Mouse (Mus musculus) lung, adult 2 months (tissue): ENCODE data around the gene Jazf1. TPM values are rescaled to one million over a fixed set of nuclear protein-coding genes. Genes with fewer than 3 reads are reported as not detected.

Experiments
- DNase-seq: peaks from one replicate; pipeline ENCODE4 v3.0.0; 2022
- H3K4me1 ChIP-seq: fragments of 200-500 bp; 2 replicates; pipeline ENCODE4 v1.6.1; 2011; ENCODE audit warnings: low read length; ENCODE audit not compliant: control insufficient read depth, insufficient read depth
- H3K4me3 ChIP-seq: fragments of 200-500 bp; replicated peaks from 2 replicates; pipeline ENCODE3; 2011; ENCODE audit warnings: low read depth, mild to moderate bottlenecking, control low read depth, low read length; ENCODE audit errors: extremely low read depth
- CTCF ChIP-seq: fragments of 200-500 bp; IDR thresholded peaks from 2 replicates; pipeline ENCODE4 v1.5.1; 2011; ENCODE audit warnings: mild to moderate bottlenecking, low read length, control low read depth; ENCODE audit not compliant: insufficient read depth
- POLR2A ChIP-seq: fragments of 200-500 bp; IDR thresholded peaks from 2 replicates; pipeline ENCODE4 v1.6.1; 2011; ENCODE audit warnings: low read depth, mild to moderate bottlenecking, control low read depth, low read length, borderline replicate concordance; ENCODE audit errors: extremely low read depth
- WGBS: fragments of 180-500 bp; shearing (Covaris S2); methylation state at CpG from one replicate; pipeline ENCODE4 v1.1.7; 2018; 5-methylcytosine and 5-hydroxymethylcytosine counted together
- polyA plus RNA-seq: library from polyadenylated mRNA; depleted of rRNA; stranded (reverse); fragments of >200 nt; gene quantifications from 2 replicates; pipeline ENCODE4 v1.2.3, GENCODE M21; 2012

Jazf1 gene
- polyA plus RNA-seq, 1 experiment: 1.3 TPM

DNA sequence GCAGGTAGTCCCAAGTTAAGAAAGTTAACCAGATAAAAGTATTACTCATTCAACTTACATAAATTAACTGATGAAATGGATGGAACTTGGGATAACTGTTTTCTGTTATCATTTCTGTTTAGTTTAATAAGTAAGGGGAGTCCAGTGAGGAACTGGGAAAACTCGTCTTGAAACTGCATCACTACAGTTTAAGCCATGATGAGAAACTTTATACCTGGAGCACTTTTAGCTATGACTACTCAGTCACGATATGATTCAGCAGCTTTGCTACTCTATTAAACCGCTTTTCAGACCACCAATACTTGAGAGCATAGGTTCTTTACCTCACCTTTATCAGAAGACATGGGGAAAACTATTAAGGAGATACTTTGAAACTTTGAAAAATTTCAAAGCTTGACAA, 1.5 kb downstream of the Jazf1 start:
- 85% methylated on average over 3 of the region's 3 CpGs for WGBS
- no peak for DNase-seq
- Histone ChIP-seq H3K4me3 (no peak overlapping the region), H3K4me1 (peaks cover 3% of the 10 kb centered on the region; the same call in 1 of the 2 replicates)
- TF ChIP-seq CTCF: no peak
- no peak for TF ChIP-seq POLR2A

DNA sequence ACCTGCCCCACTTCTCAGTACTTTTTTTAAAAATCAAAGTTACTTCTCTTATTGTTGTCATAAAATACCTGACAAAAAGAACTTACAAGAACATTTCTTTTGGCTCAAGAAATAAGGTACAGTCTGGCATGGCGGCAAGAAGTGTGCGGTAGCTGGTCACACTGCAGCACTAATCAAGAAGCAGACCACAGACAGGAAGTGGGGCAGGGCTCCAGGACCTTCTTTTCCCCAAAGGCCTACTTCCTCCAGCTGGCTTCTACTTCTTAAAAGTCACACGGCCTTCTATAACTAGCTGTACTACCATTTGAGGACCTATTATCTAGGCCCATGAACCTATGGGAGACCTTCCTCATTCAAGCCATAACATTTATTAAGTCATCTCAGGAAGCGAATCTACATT, 4.4 kb downstream of the Jazf1 start:
- TF ChIP-seq CTCF (no peak), POLR2A (no peak)
- Histone ChIP-seq H3K4me3 (no peak overlapping the region), H3K4me1 (peaks cover 3% of the 10 kb centered on the region; the same call in 1 of the 2 replicates)
- DNase-seq: no peak
- 77% methylated on average over 4 of the region's 4 CpGs for WGBS

DNA sequence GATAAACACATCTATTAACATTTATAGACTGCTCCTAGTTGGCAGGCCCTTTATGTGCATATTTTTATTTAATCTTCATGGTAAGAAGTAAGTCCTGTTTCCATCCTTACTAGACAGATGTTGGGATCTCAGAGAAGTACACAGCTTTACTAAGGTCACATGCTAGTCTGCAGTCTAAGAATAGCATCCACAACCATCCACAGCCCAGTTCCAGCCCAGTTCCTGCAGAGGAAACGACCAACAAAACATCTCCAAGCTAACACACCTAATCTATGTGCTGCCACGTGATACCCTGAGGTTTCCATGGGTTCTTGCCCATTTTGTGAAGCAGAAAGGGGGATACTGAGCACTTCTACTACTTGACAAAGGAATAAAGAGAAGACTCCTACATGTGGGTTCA, 13.5 kb downstream of the Jazf1 start:
- TF ChIP-seq POLR2A: no peak
- no peak for TF ChIP-seq CTCF
- Histone ChIP-seq H3K4me3 (no peak overlapping the region), H3K4me1 (no peaks in the 10 kb centered on the region)
- WGBS: 25% methylated on average over 2 of the region's 2 CpGs
- no peak for DNase-seq

DNA sequence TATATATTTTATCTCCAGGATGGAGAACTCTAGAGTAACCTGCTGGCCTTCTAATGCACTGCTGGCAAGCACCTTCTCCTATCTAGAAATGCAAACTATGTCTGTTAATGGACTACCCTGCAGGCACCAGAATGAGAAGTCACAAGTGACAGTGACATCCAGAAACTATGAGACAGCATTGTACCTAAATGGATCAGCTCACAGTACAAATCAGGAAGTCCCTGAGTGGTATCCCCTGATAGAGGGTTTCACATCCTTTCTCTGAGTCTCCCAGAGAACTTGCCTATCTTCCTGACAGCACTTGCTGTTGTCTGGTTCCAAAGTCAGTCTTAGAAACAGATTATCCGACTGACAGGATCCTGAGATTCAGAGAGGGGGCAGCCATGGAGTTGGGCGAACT, 22.9 kb downstream of the Jazf1 start:
- no peak for TF ChIP-seq POLR2A
- no peak for TF ChIP-seq CTCF

DNA sequence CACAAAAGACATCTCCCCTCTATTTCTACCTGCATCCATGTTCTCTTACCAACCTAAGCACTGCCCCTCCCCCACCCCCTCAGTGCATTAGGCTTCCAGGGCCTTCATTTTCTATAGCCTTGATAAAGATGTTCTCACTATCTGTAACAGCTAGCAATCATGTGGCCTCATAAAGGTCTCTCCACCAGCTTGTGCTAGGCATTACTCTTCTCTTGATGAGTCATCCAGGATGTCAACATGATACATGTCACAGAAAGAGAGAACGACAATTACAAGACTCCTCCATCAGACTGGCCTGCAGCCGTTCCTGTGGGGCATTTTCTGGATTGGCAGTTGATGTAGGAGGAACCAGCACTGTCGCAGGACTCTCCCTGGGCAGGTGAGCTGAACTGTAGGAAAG, 30.3 kb downstream of the Jazf1 start:
- WGBS: 54% methylated on average over 3 of the region's 3 CpGs
- no peak for DNase-seq
- H3K4me1 ChIP-seq: no peaks in the 10 kb centered on the region
- TF ChIP-seq CTCF: no peak
- TF ChIP-seq POLR2A: no peak
- H3K4me3 ChIP-seq: no peak overlapping the region

More for the DNA sequence above, 22.9 kb downstream of the Jazf1 start:
- WGBS: 84% methylated on average over 2 of the region's 2 CpGs
- DNase-seq: no peak
- Histone ChIP-seq H3K4me3 (no peak overlapping the region), H3K4me1 (no peaks in the 10 kb centered on the region)

DNA sequence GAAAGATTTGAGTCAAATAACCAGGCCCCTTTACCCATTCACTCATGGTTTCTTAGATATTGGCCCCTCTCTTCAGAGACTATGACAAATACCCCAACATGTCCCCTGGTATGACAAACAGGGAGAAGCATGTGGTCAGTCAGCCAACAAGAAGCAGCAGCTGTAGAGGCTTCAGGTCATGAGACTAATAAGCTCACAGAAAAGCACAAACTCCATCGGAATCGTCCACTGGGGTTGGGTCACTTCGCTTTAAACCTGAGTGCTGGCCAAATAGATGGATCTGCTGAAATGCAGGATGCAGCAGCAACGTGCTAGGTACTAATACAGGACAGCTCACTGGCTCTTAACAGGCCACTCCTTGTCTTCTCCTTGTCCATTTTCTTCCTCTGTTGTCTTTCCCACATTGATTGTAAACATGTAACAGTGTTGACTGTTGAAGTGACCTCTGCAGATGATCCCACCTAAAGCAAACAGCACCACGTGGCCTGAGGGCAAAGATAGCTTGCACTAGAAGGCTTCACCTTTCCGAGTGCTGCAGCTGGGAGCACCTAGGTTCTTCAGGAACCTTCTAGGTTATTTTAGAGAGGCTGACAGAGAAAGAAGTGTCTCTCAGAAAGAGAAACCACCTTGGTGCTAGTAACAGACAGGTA, 33.9 kb downstream of the Jazf1 start:
- Histone ChIP-seq H3K4me1 (no peaks in the 10 kb centered on the region), H3K4me3 (no peak overlapping the region)
- no peak for DNase-seq
- no peak for TF ChIP-seq POLR2A
- no peak for TF ChIP-seq CTCF
- 72% methylated on average over 6 of the region's 6 CpGs for WGBS

DNA sequence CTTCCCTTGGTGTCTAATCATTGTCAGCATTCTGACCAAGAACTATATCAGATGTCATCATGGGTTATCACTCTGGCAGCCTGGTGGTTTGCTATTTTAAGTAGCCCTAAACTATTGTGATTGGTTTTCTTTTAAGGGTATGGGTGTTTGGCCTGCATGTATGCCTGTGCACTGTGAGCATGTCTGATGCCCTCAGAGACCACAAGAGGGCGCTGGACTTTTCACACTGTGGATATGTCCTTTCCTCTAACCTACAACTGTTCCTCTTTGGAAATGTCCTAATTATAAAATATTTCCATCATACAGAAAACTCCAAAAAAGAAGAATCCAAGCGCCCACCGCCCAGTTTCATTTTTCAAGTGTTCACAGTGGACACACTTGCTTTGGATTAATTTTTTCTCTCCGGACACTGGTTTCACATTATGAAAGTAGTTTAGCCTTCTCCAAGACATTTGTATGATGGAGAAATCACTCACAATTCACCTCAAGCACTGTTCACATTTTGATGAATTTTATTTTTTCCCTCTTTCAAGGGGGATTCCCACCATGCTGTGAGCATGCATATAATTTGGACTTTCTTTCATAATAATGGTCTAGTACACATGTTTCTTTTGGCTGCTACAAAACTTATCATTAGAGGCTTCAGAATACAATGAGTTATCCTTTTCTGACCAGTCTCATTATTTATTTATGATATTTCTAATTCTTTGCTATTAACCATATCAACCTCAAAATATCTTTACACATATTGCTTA, 35.5 kb downstream of the Jazf1 start:
- WGBS: 74% methylated on average over 4 of the region's 4 CpGs
- TF ChIP-seq CTCF: peak; percentile 62
- TF ChIP-seq POLR2A: no peak
- Histone ChIP-seq H3K4me3 (no peak overlapping the region), H3K4me1 (no peaks in the 10 kb centered on the region)
- DNase-seq: peak; percentile 7

DNA sequence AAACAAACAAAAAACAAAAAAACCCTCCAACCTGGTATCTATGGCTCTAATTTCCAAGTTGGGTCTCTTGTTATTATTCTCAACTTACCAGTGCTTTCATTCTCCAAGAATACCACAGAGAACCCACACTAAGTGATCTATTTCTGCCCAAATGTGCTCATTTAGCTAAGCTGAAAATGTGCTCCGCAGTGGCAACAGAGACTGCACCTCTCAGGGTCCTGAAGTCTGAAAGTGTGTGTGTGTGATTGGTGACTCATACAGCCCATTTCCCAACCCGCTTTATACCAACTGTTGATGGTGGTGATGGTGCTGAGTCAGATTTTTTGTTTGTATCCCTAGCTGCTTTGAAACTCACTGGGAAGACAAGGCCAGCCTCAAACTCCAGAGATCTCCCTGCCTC, 46.4 kb downstream of the Jazf1 start:
- Histone ChIP-seq H3K4me3 (no peak overlapping the region), H3K4me1 (no peaks in the 10 kb centered on the region)
- 98% methylated on average over 2 of the region's 2 CpGs for WGBS
- TF ChIP-seq POLR2A: no peak
- no peak for TF ChIP-seq CTCF
- DNase-seq: no peak

DNA sequence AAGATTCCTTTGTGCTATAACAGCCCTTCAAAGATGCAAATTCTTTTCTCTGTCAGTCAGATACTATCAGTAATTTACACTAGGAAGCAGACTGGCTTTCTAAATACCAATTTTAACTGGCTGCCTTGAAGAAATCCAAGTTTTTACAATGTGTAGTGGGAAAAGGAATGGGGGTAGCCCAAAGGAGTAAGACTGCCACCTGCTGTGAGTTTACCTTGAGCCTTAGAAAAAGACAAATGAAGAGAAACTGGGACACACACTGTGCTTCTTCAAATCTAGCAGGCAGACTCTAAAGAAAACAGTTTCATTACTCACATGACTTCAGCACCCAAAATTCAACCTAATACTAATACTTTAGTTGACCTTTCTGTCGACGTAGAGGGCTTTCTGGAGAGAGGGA, 47.4 kb downstream of the Jazf1 start:
- WGBS: 59% methylated on average over 2 of the region's 2 CpGs
- Histone ChIP-seq H3K4me1 (no peaks in the 10 kb centered on the region), H3K4me3 (no peak overlapping the region)
- no peak for DNase-seq
- TF ChIP-seq POLR2A (no peak), CTCF (no peak)
